Mouse (Mus musculus) olfactory bulb, adult 2 months (tissue): ENCODE results near the gene Ctsh.

ENCODE experiments used
- CTCF ChIP-seq: fragments of 200-500 bp; IDR thresholded peaks from 2 replicates; pipeline ENCODE4 v1.5.1; 2012; ENCODE audit warnings: low read depth, mild to moderate bottlenecking, low read length, moderate library complexity; ENCODE audit not compliant: insufficient read depth
- POLR2A ChIP-seq: fragments of 200-500 bp; IDR thresholded peaks from 2 replicates; pipeline ENCODE4 v1.6.1; 2012; ENCODE audit warnings: mild to moderate bottlenecking, low read depth, low read length, moderate library complexity; ENCODE audit not compliant: insufficient read depth

- no peak for TF ChIP-seq POLR2A
- no peak for TF ChIP-seq CTCF
Observed at GRCm38 (mm10) chr9:90060574-90060875, 6.6 kb downstream of the Ctsh start.
